Mouse (Mus musculus): ENCODE results near the gene Rem2. TPM values are rescaled to one million over a fixed set of nuclear protein-coding genes. Genes with fewer than 3 reads are reported as not detected.
A peak's percentile ranks its signal among the peaks of the same experiment; 100 is the strongest.

Rem2 gene
- polyA plus RNA-seq, 1 experiment from 2014 or later = 2.9 TPM

DNA sequence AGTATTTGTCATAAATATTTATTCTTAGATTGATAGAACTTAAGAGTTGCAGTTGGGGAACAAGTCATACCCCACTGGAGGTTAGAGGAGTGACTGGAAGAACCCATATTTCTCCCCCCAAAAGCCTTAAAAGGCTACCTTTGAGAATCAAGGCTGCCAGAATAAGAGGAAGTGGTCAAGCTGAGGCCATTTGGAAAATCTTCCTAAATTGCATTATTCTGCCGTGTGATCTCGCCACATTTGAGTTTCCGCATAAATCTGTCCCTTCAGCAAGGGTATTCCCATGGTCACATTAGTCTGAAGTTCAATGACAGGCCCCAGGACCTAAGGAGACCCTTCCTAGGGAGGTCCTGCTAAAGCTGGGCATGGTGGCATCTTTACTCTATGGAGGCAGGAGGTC lies 33.4 kb upstream of the Rem2 start:
- Histone ChIP-seq H3K27ac (ENCODE audit: low read depth) (peak overlapping the region; percentile 76; the same call in 1 of the 2 replicates), H3K4me3 (ENCODE audit: low read depth, low read length) (no peak overlapping the region), H3K36me3 (ENCODE audit: control insufficient read depth, insufficient read depth, low read length) (peaks cover 48% of the 10 kb centered on the region), H3K27me3 (replicated peaks; ENCODE audit: control insufficient read depth, insufficient read depth, low read length) (no peaks in the 10 kb centered on the region), H3K9me3 (ENCODE audit: control insufficient read depth, low read length) (no peaks in the 10 kb centered on the region), H3K4me1 (replicated peaks; ENCODE audit: control insufficient read depth, insufficient read depth, low read length) (peaks cover 12% of the 10 kb centered on the region; the same call in 1 of the 2 replicates), H3K9ac (ENCODE audit: low read length) (no peak overlapping the region), H3K4me2 (ENCODE audit: low read length) (no peak overlapping the region)
- DNase-seq (ENCODE audit: low spot score) (no peak), ATAC-seq (replicated peaks; ENCODE audit: low FRiP score, low TSS enrichment, low read depth) (no peak)
- WGBS = 89% methylated on average over 3 of the region's 3 CpGs

DNA sequence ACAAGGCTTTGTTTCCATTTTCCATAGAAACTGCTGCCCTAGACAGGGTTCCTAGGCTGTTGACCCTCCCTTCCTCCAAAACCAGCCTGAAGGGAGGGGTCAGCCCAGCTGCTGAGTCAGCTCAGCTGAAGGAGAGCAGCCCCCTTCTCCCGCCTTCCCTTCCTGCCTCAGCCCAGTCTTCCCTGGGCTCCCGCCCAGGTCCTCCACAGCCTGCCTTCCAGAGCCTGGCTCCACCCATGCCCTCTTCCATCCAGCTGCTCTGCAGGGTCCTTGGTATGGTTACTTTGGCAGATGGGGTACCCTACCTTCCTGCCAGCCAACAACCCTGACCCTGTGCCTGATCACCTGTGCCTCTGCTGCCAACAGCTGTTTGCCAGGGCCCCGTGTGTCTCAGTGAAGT lies 32.7 kb upstream of the Rem2 start:
- no peak overlapping the region for H3K9ac ChIP-seq (ENCODE audit: low read length)
- no peaks in the 10 kb centered on the region for H3K27me3 ChIP-seq (replicated peaks; ENCODE audit: control insufficient read depth, insufficient read depth, low read length)
- DNase-seq (ENCODE audit: low spot score) (no peak), ATAC-seq (replicated peaks; ENCODE audit: low FRiP score, low TSS enrichment, low read depth) (peak; percentile 74)
- H3K4me3 ChIP-seq (ENCODE audit: low read depth, low read length) = no peak overlapping the region
- H3K4me2 ChIP-seq (ENCODE audit: low read length) = no peak overlapping the region
- H3K27ac ChIP-seq (ENCODE audit: low read depth) = peak overlapping the region; percentile 76
- 13% methylated on average over 3 of the region's 3 CpGs for WGBS
- H3K4me1 ChIP-seq (replicated peaks; ENCODE audit: control insufficient read depth, insufficient read depth, low read length) = peaks cover 12% of the 10 kb centered on the region; the same call in 1 of the 2 replicates
- H3K36me3 ChIP-seq (ENCODE audit: control insufficient read depth, insufficient read depth, low read length) = peaks cover 43% of the 10 kb centered on the region
- H3K9me3 ChIP-seq (ENCODE audit: control insufficient read depth, low read length) = no peaks in the 10 kb centered on the region

DNA sequence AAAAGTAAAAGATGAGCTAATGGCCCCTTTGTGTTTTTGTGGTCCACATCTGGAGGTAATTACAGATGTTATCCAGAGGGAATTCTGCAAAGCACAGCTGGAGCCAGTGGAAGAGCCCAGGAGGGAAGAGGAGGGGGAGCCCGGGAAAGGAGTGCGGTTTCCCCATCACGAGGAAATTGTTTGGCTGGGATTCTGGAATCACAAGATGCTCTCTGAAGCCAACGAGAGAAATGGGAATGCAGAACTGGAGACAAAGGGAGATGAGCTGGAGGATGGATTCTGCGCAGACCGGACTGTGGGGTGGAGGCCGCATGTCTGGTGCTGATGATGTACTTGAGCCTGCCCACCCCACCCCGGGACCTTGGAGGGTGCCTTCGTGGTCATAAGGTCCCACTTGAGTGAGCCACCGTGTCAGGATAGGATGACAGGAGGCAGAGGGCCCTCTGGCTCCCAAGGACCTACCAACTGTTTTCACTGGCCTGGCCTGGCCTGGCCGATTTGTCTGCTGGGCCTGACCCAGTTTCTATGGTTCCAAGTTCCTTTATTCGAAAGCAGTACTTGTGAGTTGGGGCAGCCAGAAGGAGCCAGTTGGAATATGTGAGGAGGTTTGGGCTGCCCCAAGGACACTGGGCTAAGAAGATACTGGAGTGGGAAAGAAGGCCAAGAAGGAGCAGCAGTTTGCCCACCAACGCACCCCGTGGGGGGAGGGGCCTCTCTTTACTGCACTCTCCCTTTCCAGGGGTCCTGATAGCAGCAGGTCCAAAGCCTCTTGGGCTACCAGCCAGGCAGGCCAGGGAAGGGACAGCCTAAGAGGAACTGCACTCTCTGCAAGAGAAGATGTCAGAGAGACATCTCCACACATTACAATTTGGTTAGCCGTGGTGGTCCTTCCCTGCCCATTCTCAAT lies 31.9 kb upstream of the Rem2 start:
- Histone ChIP-seq H3K4me2 (ENCODE audit: low read length) (no peak overlapping the region), H3K4me3 (ENCODE audit: low read depth, low read length) (no peak overlapping the region), H3K4me1 (replicated peaks; ENCODE audit: control insufficient read depth, insufficient read depth, low read length) (peaks cover 12% of the 10 kb centered on the region; the same call in 1 of the 2 replicates), H3K27me3 (replicated peaks; ENCODE audit: control insufficient read depth, insufficient read depth, low read length) (no peaks in the 10 kb centered on the region), H3K27ac (ENCODE audit: low read depth) (peak overlapping the region; percentile 76), H3K9me3 (ENCODE audit: control insufficient read depth, low read length) (no peaks in the 10 kb centered on the region), H3K9ac (ENCODE audit: low read length) (no peak overlapping the region), H3K36me3 (ENCODE audit: control insufficient read depth, insufficient read depth, low read length) (peaks cover 35% of the 10 kb centered on the region)
- 58% methylated on average over 15 of the region's 15 CpGs for WGBS
- DNase-seq (ENCODE audit: low spot score) = no peak
- ATAC-seq (replicated peaks; ENCODE audit: low FRiP score, low TSS enrichment, low read depth) = no peak

DNA sequence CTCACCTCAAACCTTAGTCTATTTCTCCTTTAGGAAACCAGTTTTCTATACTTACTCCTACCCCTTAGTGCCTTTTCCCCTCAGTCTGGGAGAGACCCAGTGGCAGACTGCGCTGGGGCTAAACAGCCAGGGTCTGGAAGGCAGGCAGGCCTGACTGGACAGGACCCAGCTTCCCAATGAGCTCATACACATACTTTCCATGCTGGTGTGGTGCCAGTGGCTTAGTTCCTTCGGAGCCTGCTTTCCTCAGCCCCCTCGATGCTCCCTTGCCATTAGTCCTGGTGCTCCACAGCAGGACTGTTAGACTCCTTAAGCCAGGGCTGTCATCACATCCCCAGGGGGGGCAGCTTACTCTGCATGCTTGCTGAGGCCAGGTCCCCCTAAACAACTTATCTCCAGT lies 30.4 kb upstream of the Rem2 start:
- H3K9ac ChIP-seq (ENCODE audit: low read length) = no peak overlapping the region
- peaks cover 20% of the 10 kb centered on the region for H3K36me3 ChIP-seq (ENCODE audit: control insufficient read depth, insufficient read depth, low read length)
- no peak for ATAC-seq (replicated peaks; ENCODE audit: low FRiP score, low TSS enrichment, low read depth)
- H3K4me1 ChIP-seq (replicated peaks; ENCODE audit: control insufficient read depth, insufficient read depth, low read length) = peaks cover 12% of the 10 kb centered on the region; the same call in 1 of the 2 replicates
- H3K4me2 ChIP-seq (ENCODE audit: low read length) = no peak overlapping the region
- no peak for DNase-seq (ENCODE audit: low spot score)
- no peaks in the 10 kb centered on the region for H3K9me3 ChIP-seq (ENCODE audit: control insufficient read depth, low read length)
- WGBS = 56% methylated on average over 3 of the region's 3 CpGs
- H3K27me3 ChIP-seq (replicated peaks; ENCODE audit: control insufficient read depth, insufficient read depth, low read length) = no peaks in the 10 kb centered on the region
- H3K27ac ChIP-seq (ENCODE audit: low read depth) = no peak overlapping the region
- H3K4me3 ChIP-seq (ENCODE audit: low read depth, low read length) = no peak overlapping the region

DNA sequence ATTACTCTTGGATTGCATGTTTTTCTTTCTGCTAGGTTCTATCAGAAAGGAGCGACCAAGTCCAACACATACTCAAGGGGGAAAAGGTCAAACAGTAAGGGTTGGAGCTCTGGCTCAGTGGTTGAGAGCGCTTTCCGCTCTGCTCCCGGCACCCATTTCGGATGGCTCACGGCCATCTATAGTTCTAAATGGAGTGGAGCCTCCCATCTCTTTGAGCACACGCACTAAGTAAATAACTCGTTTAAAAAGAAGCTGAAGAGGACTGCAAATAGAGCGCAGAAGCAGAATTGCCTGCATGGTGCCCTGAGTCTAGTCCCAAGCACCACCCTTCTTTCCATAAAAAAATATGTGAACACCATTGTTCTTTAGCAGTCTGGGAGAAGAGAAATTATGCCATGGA lies 22.3 kb upstream of the Rem2 start:
- WGBS = 88% methylated on average over 9 of the region's 9 CpGs
- ATAC-seq (replicated peaks; ENCODE audit: low FRiP score, low TSS enrichment, low read depth) = no peak
- H3K4me1 ChIP-seq (replicated peaks; ENCODE audit: control insufficient read depth, insufficient read depth, low read length) = no peaks in the 10 kb centered on the region; the same call in 1 of the 2 replicates
- H3K4me2 ChIP-seq (ENCODE audit: low read length) = no peak overlapping the region
- H3K9me3 ChIP-seq (ENCODE audit: control insufficient read depth, low read length) = no peaks in the 10 kb centered on the region
- no peak overlapping the region for H3K9ac ChIP-seq (ENCODE audit: low read length)
- H3K4me3 ChIP-seq (ENCODE audit: low read depth, low read length) = no peak overlapping the region
- H3K27me3 ChIP-seq (replicated peaks; ENCODE audit: control insufficient read depth, insufficient read depth, low read length) = no peaks in the 10 kb centered on the region
- no peak for DNase-seq (ENCODE audit: low spot score)
- no peak overlapping the region for H3K27ac ChIP-seq (ENCODE audit: low read depth)
- no peaks in the 10 kb centered on the region for H3K36me3 ChIP-seq (ENCODE audit: control insufficient read depth, insufficient read depth, low read length)

DNA sequence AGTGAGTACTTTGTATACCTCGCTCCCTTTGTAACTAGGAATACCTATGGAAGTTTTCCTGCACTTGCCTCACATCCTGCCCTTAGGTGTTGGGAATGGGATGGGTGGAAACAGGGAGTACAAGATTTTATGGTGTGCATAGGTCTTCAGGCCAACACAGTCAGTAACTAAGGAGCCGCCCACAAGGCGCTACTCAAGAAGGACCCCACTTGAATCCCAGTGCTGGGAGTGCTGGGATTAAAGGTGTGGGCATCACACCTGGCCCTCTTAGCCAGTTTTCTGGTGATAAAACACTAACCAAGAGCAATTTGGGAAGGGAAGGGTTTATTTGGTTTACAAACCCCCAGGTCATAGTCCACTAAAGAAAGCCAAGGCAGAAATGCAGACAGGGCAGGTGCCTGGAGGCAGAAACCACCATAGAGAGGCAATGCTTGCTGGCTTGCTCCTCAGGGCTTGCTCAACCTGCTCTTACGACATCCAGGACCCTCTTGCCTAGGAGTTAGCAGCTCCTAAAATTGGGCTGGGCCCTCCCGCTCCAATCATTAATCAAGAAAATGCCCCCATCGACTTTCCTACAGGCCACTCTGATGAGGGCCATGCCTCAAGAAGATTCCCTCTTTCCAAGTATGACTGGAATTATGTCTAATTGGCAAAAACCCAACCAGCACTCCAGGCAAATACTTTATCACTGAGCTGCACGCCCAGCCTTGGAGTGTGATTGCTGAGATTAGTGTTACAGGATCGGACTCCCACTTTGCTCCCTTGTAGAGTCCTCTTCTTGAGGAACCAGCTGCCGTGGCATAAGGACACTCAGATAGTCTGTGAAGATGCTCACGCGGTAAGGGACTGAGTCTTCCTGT lies 21.0 kb upstream of the Rem2 start:
- no peak overlapping the region for H3K4me3 ChIP-seq (ENCODE audit: low read depth, low read length)
- H3K9ac ChIP-seq (ENCODE audit: low read length) = no peak overlapping the region
- H3K36me3 ChIP-seq (ENCODE audit: control insufficient read depth, insufficient read depth, low read length) = no peaks in the 10 kb centered on the region
- no peak overlapping the region for H3K4me2 ChIP-seq (ENCODE audit: low read length)
- H3K9me3 ChIP-seq (ENCODE audit: control insufficient read depth, low read length) = no peaks in the 10 kb centered on the region
- peak overlapping the region; percentile 52; the same call in 1 of the 2 replicates for H3K27ac ChIP-seq (ENCODE audit: low read depth)
- DNase-seq (ENCODE audit: low spot score) (no peak), ATAC-seq (replicated peaks; ENCODE audit: low FRiP score, low TSS enrichment, low read depth) (peak; percentile 58; the same call in 1 of the 2 replicates)
- H3K4me1 ChIP-seq (replicated peaks; ENCODE audit: control insufficient read depth, insufficient read depth, low read length) = no peaks in the 10 kb centered on the region
- H3K27me3 ChIP-seq (replicated peaks; ENCODE audit: control insufficient read depth, insufficient read depth, low read length) = no peaks in the 10 kb centered on the region
- WGBS = 65% methylated on average over 11 of the region's 11 CpGs

DNA sequence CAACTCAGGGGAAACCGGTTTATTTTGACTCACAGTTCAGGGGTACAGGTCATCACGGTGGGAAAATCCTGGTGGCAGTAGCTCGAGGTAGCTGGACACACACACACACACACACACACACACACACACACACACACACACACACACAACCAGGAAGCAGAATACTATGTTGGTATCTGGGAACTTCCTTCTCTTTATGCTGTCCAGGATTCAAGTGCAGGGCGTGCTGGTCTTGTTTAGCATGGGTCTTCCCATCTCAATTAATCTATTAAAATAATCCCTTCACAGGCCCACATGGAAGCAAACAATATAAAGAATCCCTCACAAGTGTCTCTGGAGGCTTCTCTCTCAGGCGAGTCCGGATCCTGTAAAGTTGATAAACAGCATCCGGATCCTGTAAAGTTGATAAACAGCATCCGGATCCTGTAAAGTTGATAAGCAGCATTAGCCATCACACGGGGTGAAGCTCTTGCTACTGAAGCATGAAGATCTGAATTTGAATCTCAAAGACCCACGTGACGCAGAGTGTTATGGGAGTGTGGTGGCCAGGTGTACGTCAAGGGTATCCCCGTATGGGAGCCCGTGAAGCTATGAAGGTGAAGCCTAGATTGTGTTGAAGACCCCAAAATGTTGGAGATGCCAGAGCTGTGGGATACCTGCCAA lies 17.9 kb upstream of the Rem2 start:
- Histone ChIP-seq H3K36me3 (ENCODE audit: control insufficient read depth, insufficient read depth, low read length) (no peaks in the 10 kb centered on the region), H3K27ac (ENCODE audit: low read depth) (no peak overlapping the region), H3K4me3 (ENCODE audit: low read depth, low read length) (no peak overlapping the region), H3K4me1 (replicated peaks; ENCODE audit: control insufficient read depth, insufficient read depth, low read length) (no peaks in the 10 kb centered on the region), H3K9ac (ENCODE audit: low read length) (no peak overlapping the region), H3K27me3 (replicated peaks; ENCODE audit: control insufficient read depth, insufficient read depth, low read length) (no peaks in the 10 kb centered on the region), H3K9me3 (ENCODE audit: control insufficient read depth, low read length) (no peaks in the 10 kb centered on the region), H3K4me2 (ENCODE audit: low read length) (no peak overlapping the region)
- DNase-seq (ENCODE audit: low spot score) = no peak
- 82% methylated on average over 14 of the region's 14 CpGs for WGBS
- ATAC-seq (replicated peaks; ENCODE audit: low FRiP score, low TSS enrichment, low read depth) = no peak

DNA sequence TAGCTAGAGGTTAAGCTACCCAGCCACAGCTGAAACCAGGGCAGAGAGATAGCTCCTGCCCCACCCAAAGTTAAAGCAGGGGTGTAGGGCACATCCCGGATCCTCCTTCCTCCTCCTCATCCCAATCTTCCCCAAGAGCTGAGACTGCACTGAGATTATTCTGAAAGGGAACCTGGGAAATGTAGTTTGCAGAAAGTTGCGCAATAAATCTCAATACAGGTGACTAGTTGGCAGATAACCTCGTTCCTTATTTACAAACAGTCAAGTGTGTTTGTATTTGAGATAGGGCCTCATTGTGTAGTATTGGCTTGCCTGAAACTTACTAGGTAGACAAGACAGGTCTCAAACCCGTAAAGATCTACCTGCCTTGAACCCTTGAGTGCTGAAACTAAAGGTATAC lies 13.8 kb upstream of the Rem2 start:
- H3K27me3 ChIP-seq (replicated peaks; ENCODE audit: control insufficient read depth, insufficient read depth, low read length) = no peaks in the 10 kb centered on the region
- no peaks in the 10 kb centered on the region for H3K9me3 ChIP-seq (ENCODE audit: control insufficient read depth, low read length)
- 67% methylated on average over 4 of the region's 4 CpGs for WGBS
- H3K4me1 ChIP-seq (replicated peaks; ENCODE audit: control insufficient read depth, insufficient read depth, low read length) = peaks cover 9% of the 10 kb centered on the region
- H3K36me3 ChIP-seq (ENCODE audit: control insufficient read depth, insufficient read depth, low read length) = peaks cover 7% of the 10 kb centered on the region; the same call in 1 of the 2 replicates
- H3K4me2 ChIP-seq (ENCODE audit: low read length) = no peak overlapping the region
- no peak overlapping the region for H3K27ac ChIP-seq (ENCODE audit: low read depth)
- ATAC-seq (replicated peaks; ENCODE audit: low FRiP score, low TSS enrichment, low read depth) = no peak
- H3K4me3 ChIP-seq (ENCODE audit: low read depth, low read length) = no peak overlapping the region
- no peak for DNase-seq (ENCODE audit: low spot score)
- H3K9ac ChIP-seq (ENCODE audit: low read length) = no peak overlapping the region

All from intestine, embryonic 14.5 days (tissue).